Mouse (Mus musculus) macrophage (primary cell): ENCODE data around the gene Nebl. TPM values are rescaled to one million over a fixed set of nuclear protein-coding genes. Genes with fewer than 3 reads are reported as not detected.

ENCODE experiments used
- H3K27ac ChIP-seq: fragments of 350-480 bp; formaldehyde crosslinking; 2 replicates; pipeline ENCODE4 v1.9.0; 2021
- H3K36me3 ChIP-seq: fragments of 350-480 bp; formaldehyde crosslinking; 2 replicates; pipeline ENCODE4 v1.9.0; 2021; ENCODE audit errors: inconsistent target
- H3K4me3 ChIP-seq: fragments of 350-480 bp; formaldehyde crosslinking; 2 replicates; pipeline ENCODE4 v1.9.0; 2021; ENCODE audit errors: inconsistent target
- H3K79me2 ChIP-seq: fragments of 350-480 bp; formaldehyde crosslinking; 2 replicates; pipeline ENCODE4 v1.9.0; 2021; ENCODE audit errors: inconsistent target
- WGBS: methylation state at CpG from one replicate; pipeline ENCODE4 v1.1.7; 2026; ENCODE audit warnings: inconsistent platforms; ENCODE audit not compliant: missing documents; 5-methylcytosine and 5-hydroxymethylcytosine counted together
- polyA plus RNA-seq: library from polyadenylated mRNA; stranded (reverse); fragments of 250-400 nt; gene quantifications from 3 replicates; pipeline ENCODE4 v1.2.4, GENCODE M21; 2018; ENCODE audit warnings: inconsistent platforms

The Nebl gene
- polyA plus RNA-seq, 1 experiment from 2014 or later: not detected

- no peak overlapping the region for H3K4me3 ChIP-seq
- no peak overlapping the region for H3K27ac ChIP-seq
- H3K36me3 ChIP-seq: no peaks in the 10 kb centered on the region
- H3K79me2 ChIP-seq: no peaks in the 10 kb centered on the region
These were observed 282.9 kb downstream of the Nebl start for GRCm38 (mm10) chr2:17448341-17448740.

DNA sequence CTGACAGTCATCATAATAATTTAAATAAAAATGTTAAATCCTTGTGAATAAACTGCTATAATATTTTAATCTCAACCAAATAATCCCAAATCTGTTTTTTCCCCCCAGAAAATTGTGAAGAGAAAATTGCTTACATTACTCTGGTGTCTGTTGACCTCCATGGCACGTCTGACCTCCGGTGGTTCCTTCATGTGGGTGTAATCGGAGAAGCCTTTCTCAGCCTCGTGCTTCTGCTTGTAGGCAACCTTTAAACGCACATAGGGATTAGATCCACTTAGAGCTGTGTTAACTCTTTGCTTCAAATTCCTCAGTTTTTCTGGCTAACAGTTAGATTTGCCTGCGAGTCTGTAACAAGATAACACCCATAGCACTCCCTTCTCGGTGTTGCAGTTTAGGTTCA lies 287.7 kb downstream of the Nebl start:
- WGBS: 92% methylated on average over 7 of the region's 7 CpGs
- Histone ChIP-seq H3K4me3 (no peak overlapping the region), H3K27ac (no peak overlapping the region), H3K36me3 (no peaks in the 10 kb centered on the region), H3K79me2 (no peaks in the 10 kb centered on the region)

- 0% methylated on average over 1 of the region's 1 CpGs for WGBS
These were observed 292.9 kb downstream of the Nebl start for GRCm38 (mm10) chr2:17438317-17438716.

GRCm38 (mm10) chr2:17436739-17437440 lies 294.4 kb downstream of the Nebl start:
- H3K36me3 ChIP-seq: no peaks in the 10 kb centered on the region
- H3K27ac ChIP-seq: no peak overlapping the region
- WGBS: 83% methylated on average over 10 of the region's 10 CpGs
- H3K79me2 ChIP-seq: no peaks in the 10 kb centered on the region
- H3K4me3 ChIP-seq: no peak overlapping the region

More at GRCm38 (mm10) chr2:17438317-17438716, 292.9 kb downstream of the Nebl start:
- Histone ChIP-seq H3K4me3 (no peak overlapping the region), H3K79me2 (no peaks in the 10 kb centered on the region), H3K36me3 (no peaks in the 10 kb centered on the region), H3K27ac (no peak overlapping the region)

- Histone ChIP-seq H3K4me3 (no peak overlapping the region), H3K36me3 (no peaks in the 10 kb centered on the region), H3K27ac (no peak overlapping the region), H3K79me2 (no peaks in the 10 kb centered on the region)
- WGBS: 77% methylated on average over 4 of the region's 4 CpGs
These were observed 296.0 kb downstream of the Nebl start for GRCm38 (mm10) chr2:17435217-17435616.

DNA sequence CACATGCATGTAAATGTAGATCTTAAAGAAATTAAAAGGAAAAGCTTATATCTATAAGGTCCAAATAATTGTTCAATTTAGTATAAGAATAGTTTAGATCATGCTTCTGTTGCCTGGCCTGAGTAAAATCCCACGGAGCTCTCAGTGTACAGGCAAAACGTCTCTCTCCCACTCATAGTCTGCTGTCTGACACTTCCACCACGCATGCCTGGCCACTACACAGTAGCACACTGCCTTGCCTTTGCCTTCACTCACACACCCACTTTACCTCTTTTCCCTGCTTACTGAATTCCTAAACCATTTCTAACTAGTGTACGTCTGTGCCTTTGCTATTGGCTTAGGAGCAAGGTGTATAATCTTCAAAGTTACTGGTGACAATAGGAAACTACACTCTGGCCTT lies 302.2 kb downstream of the Nebl start:
- Histone ChIP-seq H3K36me3 (no peaks in the 10 kb centered on the region), H3K79me2 (no peaks in the 10 kb centered on the region), H3K27ac (no peak overlapping the region), H3K4me3 (no peak overlapping the region)
- 86% methylated on average over 4 of the region's 4 CpGs for WGBS

DNA sequence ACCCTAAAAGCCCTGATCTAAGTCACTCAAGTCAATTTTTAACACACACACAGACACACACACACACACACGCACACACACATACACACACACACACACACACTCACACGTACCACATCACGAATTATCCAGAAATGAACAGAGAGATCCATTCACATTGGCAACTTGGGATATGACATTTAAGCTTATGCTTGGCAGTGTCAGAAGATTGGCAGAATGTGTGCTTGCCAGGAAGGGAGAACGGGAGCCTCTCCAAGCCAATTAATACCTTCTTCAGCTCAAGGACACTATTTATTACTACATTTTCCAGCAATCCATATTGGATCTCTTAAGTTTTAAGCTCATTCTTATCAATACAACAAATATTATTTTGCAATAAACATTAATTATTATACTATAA lies 303.1 kb downstream of the Nebl start:
- Histone ChIP-seq H3K4me3 (no peak overlapping the region), H3K27ac (no peak overlapping the region), H3K36me3 (no peaks in the 10 kb centered on the region), H3K79me2 (no peaks in the 10 kb centered on the region)
- 78% methylated on average over 3 of the region's 4 CpGs for WGBS

GRCm38 (mm10) chr2:17422967-17423366 lies 308.3 kb downstream of the Nebl start:
- no peaks in the 10 kb centered on the region for H3K36me3 ChIP-seq
- WGBS: 0% methylated on average over 1 of the region's 1 CpGs

DNA sequence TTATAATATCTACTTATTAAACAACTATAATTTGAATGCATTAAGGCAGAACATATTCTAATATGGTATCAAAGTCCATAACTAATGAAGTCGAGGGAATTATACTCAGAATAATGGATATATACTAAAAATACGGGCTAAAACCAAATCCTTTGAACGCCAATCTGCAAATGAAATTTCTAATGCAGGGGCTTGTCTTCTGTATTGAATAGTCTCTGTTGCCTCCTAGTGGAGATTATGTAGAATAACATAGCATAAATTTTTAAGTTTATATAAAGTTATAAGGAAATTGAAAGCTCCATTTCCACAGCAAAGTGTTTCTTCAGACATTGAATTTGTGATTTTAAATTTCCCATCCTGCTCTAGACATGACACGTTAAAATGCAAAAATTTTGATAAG lies 315.9 kb downstream of the Nebl start:
- no peaks in the 10 kb centered on the region for H3K79me2 ChIP-seq
- H3K27ac ChIP-seq: no peak overlapping the region
- H3K4me3 ChIP-seq: no peak overlapping the region
- WGBS: 14% methylated on average over 4 of the region's 4 CpGs
- H3K36me3 ChIP-seq: no peaks in the 10 kb centered on the region

More at GRCm38 (mm10) chr2:17422967-17423366, 308.3 kb downstream of the Nebl start:
- H3K79me2 ChIP-seq: no peaks in the 10 kb centered on the region
- no peak overlapping the region for H3K4me3 ChIP-seq
- no peak overlapping the region for H3K27ac ChIP-seq

DNA sequence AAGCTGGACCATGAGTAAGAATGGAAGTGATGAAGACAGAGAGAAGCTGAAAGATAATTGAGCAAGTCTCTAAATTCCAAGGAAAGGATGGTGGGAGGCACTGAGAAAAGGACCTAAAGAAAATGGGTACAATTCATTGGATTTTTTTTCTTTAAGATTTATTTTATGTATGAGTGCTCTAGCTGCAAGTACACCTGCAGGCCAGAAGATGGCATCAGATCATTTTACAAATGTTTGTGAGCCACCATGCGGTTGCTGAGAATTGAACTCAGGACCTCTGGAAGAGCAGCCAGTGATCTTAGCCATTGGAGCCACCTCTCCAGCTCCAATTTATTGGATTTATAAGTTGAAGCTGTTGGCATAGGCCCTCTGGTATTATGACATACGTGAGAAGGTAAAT lies 316.9 kb downstream of the Nebl start:
- Histone ChIP-seq H3K36me3 (no peaks in the 10 kb centered on the region), H3K27ac (no peak overlapping the region), H3K79me2 (no peaks in the 10 kb centered on the region), H3K4me3 (no peak overlapping the region)
- WGBS: 84% methylated on average over 2 of the region's 2 CpGs

GRCm38 (mm10) chr2:17413496-17414268 lies 317.6 kb downstream of the Nebl start:
- 94% methylated on average over 8 of the region's 8 CpGs for WGBS
- no peaks in the 10 kb centered on the region for H3K36me3 ChIP-seq
- H3K4me3 ChIP-seq: no peak overlapping the region
- H3K79me2 ChIP-seq: no peaks in the 10 kb centered on the region
- H3K27ac ChIP-seq: no peak overlapping the region

GRCm38 (mm10) chr2:17409276-17409675 lies 322.0 kb downstream of the Nebl start:
- 81% methylated on average over 5 of the region's 5 CpGs for WGBS
- no peak overlapping the region for H3K27ac ChIP-seq
- H3K79me2 ChIP-seq: no peaks in the 10 kb centered on the region
- no peak overlapping the region for H3K4me3 ChIP-seq
- H3K36me3 ChIP-seq: no peaks in the 10 kb centered on the region

GRCm38 (mm10) chr2:17405899-17406531 lies 325.2 kb downstream of the Nebl start:
- Histone ChIP-seq H3K79me2 (no peaks in the 10 kb centered on the region), H3K4me3 (no peak overlapping the region), H3K27ac (no peak overlapping the region), H3K36me3 (no peaks in the 10 kb centered on the region)
- 80% methylated on average over 3 of the region's 4 CpGs for WGBS

- Histone ChIP-seq H3K4me3 (no peak overlapping the region), H3K36me3 (no peaks in the 10 kb centered on the region), H3K79me2 (no peaks in the 10 kb centered on the region), H3K27ac (no peak overlapping the region)
- WGBS: 90% methylated on average over 4 of the region's 4 CpGs
These were observed 328.8 kb downstream of the Nebl start for GRCm38 (mm10) chr2:17402511-17402910.

GRCm38 (mm10) chr2:17396235-17396634 lies 335.0 kb downstream of the Nebl start:
- 62% methylated on average over 5 of the region's 5 CpGs for WGBS
- Histone ChIP-seq H3K79me2 (no peaks in the 10 kb centered on the region), H3K36me3 (no peaks in the 10 kb centered on the region), H3K4me3 (no peak overlapping the region), H3K27ac (no peak overlapping the region)
